Mouse (Mus musculus) forebrain, embryonic 12.5 days (tissue): ENCODE results near the gene Mov10l1. TPM values are rescaled to one million over a fixed set of nuclear protein-coding genes. Genes with fewer than 3 reads are reported as not detected.

Source experiments
- ATAC-seq: fragments of 200-750 bp; cut with Nextera tagmentation; 2 replicates; pipeline ENCODE4 v1.8.0; 2017; ENCODE audit warnings: moderate TSS enrichment; ENCODE audit not compliant: low FRiP score
- H3K27ac ChIP-seq: fragments of 300-500 bp; sonication (generic); 2 replicates; pipeline ENCODE4 v1.5.1; 2016; ENCODE audit warnings: mild to moderate bottlenecking
- H3K27me3 ChIP-seq: fragments of 300-500 bp; sonication (generic); 2 replicates; pipeline ENCODE4 v1.6.1; 2016; ENCODE audit warnings: mild to moderate bottlenecking
- H3K36me3 ChIP-seq: fragments of 300-500 bp; sonication (generic); replicated peaks from 2 replicates; pipeline ENCODE4 v1.6.1; 2016; ENCODE audit warnings: mild to moderate bottlenecking
- H3K4me1 ChIP-seq: fragments of 300-500 bp; sonication (generic); 2 replicates; pipeline ENCODE4 v1.6.1; 2016
- H3K4me2 ChIP-seq: fragments of 300-500 bp; sonication (generic); 2 replicates; pipeline ENCODE4 v1.6.1; 2016; ENCODE audit warnings: mild to moderate bottlenecking, moderate library complexity
- H3K4me3 ChIP-seq: fragments of 300-500 bp; sonication (generic); replicated peaks from 2 replicates; pipeline ENCODE4 v1.5.1; 2016; ENCODE audit warnings: mild to moderate bottlenecking
- H3K9ac ChIP-seq: fragments of 300-500 bp; sonication (generic); 2 replicates; pipeline ENCODE4 v1.6.1; 2016; ENCODE audit warnings: mild to moderate bottlenecking
- H3K9me3 ChIP-seq: fragments of 300-500 bp; sonication (generic); 2 replicates; pipeline ENCODE4 v1.6.1; 2016
- WGBS: fragments of 180-500 bp; shearing (Covaris S2); methylation state at CpG from one replicate; pipeline ENCODE4 v1.1.7; 2016; 5-methylcytosine and 5-hydroxymethylcytosine counted together
- polyA plus RNA-seq: library from polyadenylated mRNA; unstranded; fragments of >200 nt; fragmentation: Nextera tagmentation; extraction: Ambion mirVana; gene quantifications from 2 replicates; pipeline ENCODE4 v1.2.1, GENCODE M21; 2016

Gene Mov10l1
- polyA plus RNA-seq: not detected in 2 replicates

DNA sequence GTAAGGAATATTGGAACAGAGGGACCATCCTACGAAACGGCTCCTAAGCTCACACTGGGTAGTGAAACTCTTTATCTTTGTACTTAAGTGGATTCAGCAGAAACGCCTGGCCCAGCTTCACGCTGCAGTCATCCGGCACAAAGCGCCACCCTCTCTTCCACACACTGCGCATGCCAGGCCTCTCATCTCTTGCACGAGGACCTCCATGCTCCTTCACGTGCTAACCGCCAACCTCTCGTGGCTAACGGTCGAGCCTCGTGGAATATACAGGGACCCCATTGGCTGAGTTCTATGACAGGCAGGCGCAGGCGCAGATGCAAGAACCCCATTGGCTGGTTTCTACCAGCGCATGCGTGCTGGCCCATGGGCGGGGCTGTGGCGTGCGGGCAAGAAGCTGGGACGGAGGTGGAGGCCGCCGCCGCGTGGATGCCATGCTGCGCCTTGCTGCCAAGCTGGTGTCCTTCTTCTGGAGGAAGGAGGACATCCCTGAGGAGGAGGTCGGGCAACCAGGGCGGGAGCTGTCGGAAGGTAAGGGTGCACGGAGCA lies at the start of gene Mov10l1:
Gene Mov10l1, plus strand, starts transcription at position 376 of the 546 bp plus-strand sequence.
- Histone ChIP-seq H3K27me3 (no peaks in the 10 kb centered on the region), H3K9me3 (no peaks in the 10 kb centered on the region; the same call in 1 of the 2 replicates), H3K36me3 (no peaks in the 10 kb centered on the region), H3K27ac (no peak within 1 kb of the TSS), H3K4me2 (no peak within 1 kb of the TSS), H3K4me3 (no peak within 1 kb of the TSS), H3K4me1 (peaks cover 18% of the 10 kb centered on the region), H3K9ac (no peak within 1 kb of the TSS)
- no peak for ATAC-seq
- WGBS: 95% methylated on average over 31 of the region's 31 CpGs

DNA sequence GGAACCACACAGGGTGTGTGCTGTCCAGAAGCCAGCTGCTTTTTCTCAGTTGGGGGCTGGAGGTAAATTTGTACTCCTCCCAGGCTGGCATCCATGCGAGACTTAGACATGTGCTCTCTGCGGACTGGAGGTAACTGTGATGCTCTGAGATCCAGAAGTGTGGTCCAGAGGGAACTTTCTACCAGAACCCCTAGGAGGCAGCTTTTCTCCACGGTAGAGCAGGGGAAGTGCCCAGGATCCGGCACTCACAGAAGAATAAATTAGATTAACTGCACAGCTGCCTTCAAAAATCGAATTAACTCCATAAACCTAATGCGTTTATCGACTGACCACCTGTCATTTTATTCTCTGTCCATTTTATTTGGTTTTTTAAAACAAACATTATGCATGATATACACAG lies 48.6 kb upstream of the Mov10l1 start:
- 69% methylated on average over 7 of the region's 7 CpGs for WGBS
- no peaks in the 10 kb centered on the region for H3K4me1 ChIP-seq
- no peaks in the 10 kb centered on the region for H3K36me3 ChIP-seq

DNA sequence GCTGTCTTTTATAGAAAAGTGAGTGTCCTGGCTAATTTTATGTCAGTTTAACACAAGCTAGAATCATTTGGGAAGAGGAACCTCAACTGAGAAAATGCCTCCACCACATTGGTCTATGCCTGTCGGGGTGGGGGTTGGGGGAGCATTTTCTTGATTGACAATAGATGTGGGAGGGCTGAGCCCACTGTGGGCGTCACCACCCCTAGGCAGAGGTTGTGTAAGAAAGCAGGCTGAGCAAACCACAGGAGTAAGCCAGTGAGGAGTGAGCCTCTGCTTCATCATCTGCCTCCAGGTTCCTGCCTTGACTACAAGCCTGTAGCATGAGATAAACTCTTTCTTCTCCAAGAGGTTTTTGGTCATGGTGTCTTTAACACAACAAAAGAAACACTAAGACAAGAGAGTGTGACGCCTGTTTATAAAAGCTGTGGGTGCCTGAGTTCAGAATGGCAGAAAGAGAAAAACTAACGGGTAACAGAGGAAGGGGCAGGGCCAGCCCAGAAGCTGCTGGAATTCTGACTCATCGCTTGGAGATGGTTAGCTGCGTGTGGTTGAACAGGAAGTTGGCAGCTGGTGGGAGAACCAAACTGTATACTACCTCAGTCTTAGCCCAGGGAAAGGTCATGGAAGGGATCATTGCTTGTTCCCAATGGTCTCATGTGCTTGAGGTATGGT lies 46.0 kb upstream of the Mov10l1 start:
- Histone ChIP-seq H3K27ac (no peak overlapping the region), H3K4me1 (no peaks in the 10 kb centered on the region), H3K9ac (no peak overlapping the region), H3K4me2 (no peak overlapping the region), H3K27me3 (no peaks in the 10 kb centered on the region), H3K4me3 (no peak overlapping the region), H3K9me3 (no peaks in the 10 kb centered on the region), H3K36me3 (no peaks in the 10 kb centered on the region)
- ATAC-seq: no peak
- WGBS: 73% methylated on average over 6 of the region's 6 CpGs

More for the DNA sequence above, 48.6 kb upstream of the Mov10l1 start:
- H3K4me3 ChIP-seq: no peak overlapping the region
- H3K4me2 ChIP-seq: no peak overlapping the region
- no peaks in the 10 kb centered on the region for H3K9me3 ChIP-seq
- ATAC-seq: no peak
- H3K27ac ChIP-seq: no peak overlapping the region
- no peaks in the 10 kb centered on the region for H3K27me3 ChIP-seq
- no peak overlapping the region for H3K9ac ChIP-seq

DNA sequence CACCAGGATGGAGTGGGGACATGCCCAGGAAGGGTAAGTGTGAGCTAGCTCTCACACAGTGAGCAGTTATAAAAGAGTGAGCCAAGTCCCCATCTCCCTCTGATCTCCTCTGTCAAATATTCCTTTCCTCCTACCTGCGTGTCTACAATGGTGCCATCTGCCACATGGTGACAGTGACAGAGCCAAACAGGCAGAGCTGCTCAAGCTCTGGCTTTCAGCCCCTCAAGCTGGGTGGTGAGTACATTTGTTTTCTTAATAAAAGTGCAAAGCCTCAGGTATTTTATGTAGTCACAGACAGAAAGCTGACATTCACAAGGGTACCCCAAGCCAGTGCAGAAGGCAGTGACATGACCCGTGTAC lies 45.4 kb upstream of the Mov10l1 start:
- H3K27me3 ChIP-seq: no peaks in the 10 kb centered on the region
- H3K27ac ChIP-seq: no peak overlapping the region
- H3K36me3 ChIP-seq: no peaks in the 10 kb centered on the region
- 85% methylated on average over 2 of the region's 2 CpGs for WGBS
- H3K4me2 ChIP-seq: no peak overlapping the region
- H3K4me3 ChIP-seq: no peak overlapping the region
- no peak overlapping the region for H3K9ac ChIP-seq
- no peaks in the 10 kb centered on the region for H3K4me1 ChIP-seq
- no peak for ATAC-seq
- H3K9me3 ChIP-seq: no peaks in the 10 kb centered on the region

DNA sequence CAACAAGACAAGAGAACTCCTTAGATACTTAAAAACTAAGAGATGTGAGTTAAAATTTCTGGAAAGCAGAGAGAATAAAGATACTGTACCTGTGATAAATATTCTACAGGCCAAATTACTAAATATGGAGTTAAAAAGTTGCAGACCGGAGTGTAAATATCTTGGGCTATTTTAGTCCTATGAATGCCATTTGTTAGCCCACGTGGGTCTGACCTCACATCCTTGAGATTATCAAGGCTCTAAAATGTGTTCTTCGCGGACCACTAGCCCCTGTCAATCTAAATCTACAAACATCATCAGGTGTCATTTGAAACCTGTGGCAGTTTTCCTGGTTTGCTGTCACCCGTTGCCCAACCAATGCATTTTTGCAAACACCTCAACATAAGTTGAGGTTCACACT lies 39.9 kb upstream of the Mov10l1 start:
- Histone ChIP-seq H3K9ac (no peak overlapping the region), H3K27me3 (no peaks in the 10 kb centered on the region), H3K4me2 (no peak overlapping the region), H3K9me3 (no peaks in the 10 kb centered on the region), H3K36me3 (no peaks in the 10 kb centered on the region), H3K4me3 (no peak overlapping the region), H3K4me1 (no peaks in the 10 kb centered on the region), H3K27ac (no peak overlapping the region)
- no peak for ATAC-seq
- 82% methylated on average over 5 of the region's 5 CpGs for WGBS

DNA sequence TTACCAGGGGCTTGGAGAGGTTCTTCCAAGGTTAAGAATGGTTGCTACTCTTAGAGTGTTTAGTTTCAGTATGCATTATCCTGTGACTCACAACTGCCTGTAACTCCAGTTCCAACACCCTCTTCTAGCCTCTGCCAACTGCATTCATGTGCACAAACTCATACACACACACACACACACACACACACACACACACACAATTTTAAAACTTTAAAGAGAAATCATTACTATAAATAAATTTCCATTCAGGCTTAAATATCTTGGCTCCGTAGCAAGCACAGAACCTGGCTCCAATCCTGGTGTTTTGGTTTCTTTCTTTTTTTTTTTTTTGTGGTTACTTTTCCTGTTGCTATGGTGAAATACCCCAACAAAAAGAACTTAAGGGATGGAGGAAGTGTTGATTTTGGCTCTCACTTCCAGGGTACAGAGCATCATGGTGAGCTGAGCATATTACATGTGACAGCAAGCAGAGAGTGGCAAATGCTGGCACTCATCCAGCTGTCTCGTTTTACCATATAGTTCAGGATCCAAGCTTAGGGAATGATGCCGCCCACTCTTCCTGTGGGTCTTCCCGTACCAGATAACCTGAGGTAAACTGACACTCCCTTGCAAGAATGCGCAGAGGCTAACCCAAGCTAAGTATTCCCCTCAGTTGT lies 38.7 kb upstream of the Mov10l1 start:
- Histone ChIP-seq H3K9ac (no peak overlapping the region), H3K4me1 (no peaks in the 10 kb centered on the region), H3K36me3 (no peaks in the 10 kb centered on the region), H3K27me3 (no peaks in the 10 kb centered on the region), H3K4me2 (no peak overlapping the region), H3K4me3 (no peak overlapping the region), H3K27ac (no peak overlapping the region), H3K9me3 (no peaks in the 10 kb centered on the region)
- ATAC-seq: no peak
- 85% methylated on average over 5 of the region's 5 CpGs for WGBS

DNA sequence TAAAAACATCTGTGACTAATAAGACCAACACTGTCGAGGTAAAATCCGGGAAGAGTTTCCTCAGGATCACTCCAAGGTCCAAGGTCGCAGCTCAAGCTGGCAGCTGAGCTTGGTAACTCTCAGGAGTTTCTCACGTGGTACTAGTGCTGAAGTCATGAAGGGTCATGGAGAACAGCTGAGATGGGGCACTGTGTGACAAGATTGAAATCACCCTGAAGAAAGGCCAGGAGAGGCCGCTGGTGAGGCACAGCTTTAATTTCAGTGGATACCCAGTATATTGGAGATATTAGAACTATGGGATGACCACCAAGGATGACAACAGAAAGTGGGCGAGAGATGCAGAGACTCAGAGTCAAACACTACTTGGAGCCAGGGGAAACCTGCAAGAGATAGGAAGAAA lies 35.9 kb upstream of the Mov10l1 start:
- no peak overlapping the region for H3K9ac ChIP-seq
- no peak for ATAC-seq
- no peaks in the 10 kb centered on the region for H3K36me3 ChIP-seq
- 63% methylated on average over 6 of the region's 6 CpGs for WGBS
- H3K9me3 ChIP-seq: no peaks in the 10 kb centered on the region
- no peaks in the 10 kb centered on the region for H3K4me1 ChIP-seq
- H3K27me3 ChIP-seq: no peaks in the 10 kb centered on the region
- no peak overlapping the region for H3K4me3 ChIP-seq
- H3K27ac ChIP-seq: no peak overlapping the region
- H3K4me2 ChIP-seq: no peak overlapping the region

DNA sequence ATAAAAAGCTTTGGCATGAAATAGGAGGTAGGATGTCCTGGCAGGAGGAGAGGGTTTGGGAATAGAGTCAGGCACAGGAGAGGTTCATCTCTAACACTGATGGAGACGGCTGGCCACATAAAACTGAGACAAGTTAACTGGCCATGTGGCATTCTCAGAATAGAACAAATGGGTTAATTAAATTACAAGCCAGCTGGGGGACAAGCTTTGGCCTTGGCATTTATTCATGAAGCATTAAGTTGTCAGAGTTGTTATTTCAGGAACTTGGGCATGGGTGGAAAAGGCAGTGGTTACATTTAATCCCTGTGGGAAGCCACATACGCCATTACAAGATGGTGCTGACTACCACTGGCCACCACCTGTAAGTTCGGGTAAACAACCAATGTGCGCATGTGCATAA lies 31.5 kb upstream of the Mov10l1 start:
- Histone ChIP-seq H3K9ac (no peak overlapping the region), H3K4me1 (peaks cover 10% of the 10 kb centered on the region), H3K27me3 (peaks cover 32% of the 10 kb centered on the region), H3K9me3 (no peaks in the 10 kb centered on the region), H3K27ac (no peak overlapping the region), H3K4me3 (no peak overlapping the region), H3K4me2 (no peak overlapping the region), H3K36me3 (0 out of 2 replicates have a peak, but pooled peaks cover under 1% of the 10 kb centered on the region)
- no peak for ATAC-seq
- 87% methylated on average over 4 of the region's 4 CpGs for WGBS

DNA sequence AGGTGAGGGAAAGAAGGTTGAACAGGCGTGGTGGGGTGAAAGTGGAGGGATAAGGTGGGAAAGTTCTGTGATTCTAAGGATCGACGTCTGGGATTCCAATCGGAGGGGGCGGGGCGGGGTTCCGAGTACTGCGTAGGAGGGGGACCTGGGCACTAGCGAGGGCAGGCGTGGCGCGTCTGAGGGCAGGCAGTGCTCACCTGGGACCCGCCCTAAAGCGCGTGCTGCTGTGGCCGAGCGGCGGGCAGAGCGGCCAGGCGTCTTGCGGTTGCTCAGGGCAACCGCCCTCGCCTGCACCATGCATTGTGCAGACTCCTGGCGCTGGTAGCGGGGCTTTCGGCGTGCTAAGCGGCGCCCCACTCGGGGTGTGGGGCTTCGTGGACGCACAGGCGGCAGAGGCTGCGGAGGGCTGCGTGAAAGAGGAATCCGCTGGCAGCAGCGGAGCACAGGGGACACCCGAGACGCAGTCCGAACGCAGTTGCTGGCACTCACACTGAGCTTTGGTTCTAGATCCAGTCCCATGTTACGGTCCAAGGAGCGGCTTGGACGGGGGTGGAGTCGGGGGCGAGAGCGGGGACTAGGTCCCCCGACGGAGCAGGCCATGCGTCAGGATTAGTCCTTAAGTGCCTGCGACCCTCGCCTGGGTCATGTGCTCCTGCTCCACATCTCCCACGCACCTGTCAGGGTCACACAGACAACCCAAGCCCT lies 28.2 kb upstream of the Mov10l1 start, which contains the start of gene Ttll8:
Gene Ttll8, minus strand, starts transcription at position 51 of the 705 bp plus-strand sequence.
- peak; percentile 68 for ATAC-seq
- H3K27ac ChIP-seq: no peak within 1 kb of the TSS

DNA sequence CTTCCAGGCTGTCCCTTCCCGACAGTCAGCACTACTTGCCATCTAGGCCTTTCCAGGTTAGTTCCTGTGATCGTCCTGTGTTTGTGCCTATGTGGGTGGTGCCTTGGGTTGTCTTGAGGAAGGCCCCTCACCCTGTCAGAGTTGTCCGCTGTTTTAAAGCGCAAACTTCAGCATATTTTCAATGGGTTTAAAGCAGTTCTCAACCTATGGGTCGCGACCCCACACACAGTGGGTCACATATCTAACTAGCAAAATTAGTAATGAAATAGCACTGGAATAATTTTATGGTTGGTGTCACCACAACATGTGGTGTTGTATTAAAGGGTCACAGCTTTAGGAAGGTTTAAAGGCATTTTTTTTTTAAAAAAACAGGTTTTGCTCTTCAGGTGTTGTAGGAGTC lies 27.4 kb upstream of the Mov10l1 start:
- no peaks in the 10 kb centered on the region for H3K9me3 ChIP-seq
- H3K4me3 ChIP-seq: no peak overlapping the region
- 78% methylated on average over 6 of the region's 6 CpGs for WGBS
- peaks cover 35% of the 10 kb centered on the region for H3K27me3 ChIP-seq
- peaks cover 10% of the 10 kb centered on the region for H3K4me1 ChIP-seq
- no peak for ATAC-seq
- H3K4me2 ChIP-seq: no peak overlapping the region
- no peak overlapping the region for H3K27ac ChIP-seq
- H3K9ac ChIP-seq: no peak overlapping the region
- H3K36me3 ChIP-seq: 0 out of 2 replicates have a peak, but pooled peaks cover 2% of the 10 kb centered on the region

More for the DNA sequence above, 28.2 kb upstream of the Mov10l1 start, which contains the start of gene Ttll8:
- Histone ChIP-seq H3K27me3 (peaks cover 35% of the 10 kb centered on the region), H3K4me1 (peaks cover 10% of the 10 kb centered on the region), H3K4me3 (peak within 1 kb of the TSS; percentile 47), H3K36me3 (0 out of 2 replicates have a peak, but pooled peaks cover 2% of the 10 kb centered on the region), H3K4me2 (peak within 1 kb of the TSS; percentile 90), H3K9ac (peak within 1 kb of the TSS; percentile 61), H3K9me3 (no peaks in the 10 kb centered on the region)
- WGBS: 3% methylated on average over 53 of the region's 53 CpGs

DNA sequence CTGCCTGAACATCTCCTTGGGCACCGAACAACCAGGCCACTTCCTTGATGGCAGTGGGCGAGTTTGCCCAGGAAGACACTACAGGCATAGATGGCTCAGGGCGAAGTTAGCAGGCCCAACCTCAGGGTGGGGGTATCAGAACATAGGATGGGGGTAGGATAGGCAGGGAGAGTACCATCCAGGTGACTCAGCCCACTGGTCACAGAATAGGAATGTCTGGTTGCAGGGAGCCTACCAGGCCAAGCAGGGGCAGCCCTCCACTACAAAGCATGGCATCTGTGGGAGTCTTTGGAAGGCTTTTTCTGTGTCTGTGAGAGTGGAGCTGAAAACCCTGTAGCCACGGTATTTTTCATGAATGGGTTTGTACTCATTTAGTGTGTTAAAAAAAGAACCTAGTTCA lies 25.2 kb upstream of the Mov10l1 start:
- no peak for ATAC-seq
- 81% methylated on average over 4 of the region's 4 CpGs for WGBS
- Histone ChIP-seq H3K27ac (no peak overlapping the region), H3K9me3 (no peaks in the 10 kb centered on the region), H3K4me3 (no peak overlapping the region), H3K4me2 (no peak overlapping the region), H3K36me3 (0 out of 2 replicates have a peak, but pooled peaks cover 2% of the 10 kb centered on the region), H3K27me3 (peaks cover 35% of the 10 kb centered on the region), H3K4me1 (peaks cover 10% of the 10 kb centered on the region), H3K9ac (no peak overlapping the region)

DNA sequence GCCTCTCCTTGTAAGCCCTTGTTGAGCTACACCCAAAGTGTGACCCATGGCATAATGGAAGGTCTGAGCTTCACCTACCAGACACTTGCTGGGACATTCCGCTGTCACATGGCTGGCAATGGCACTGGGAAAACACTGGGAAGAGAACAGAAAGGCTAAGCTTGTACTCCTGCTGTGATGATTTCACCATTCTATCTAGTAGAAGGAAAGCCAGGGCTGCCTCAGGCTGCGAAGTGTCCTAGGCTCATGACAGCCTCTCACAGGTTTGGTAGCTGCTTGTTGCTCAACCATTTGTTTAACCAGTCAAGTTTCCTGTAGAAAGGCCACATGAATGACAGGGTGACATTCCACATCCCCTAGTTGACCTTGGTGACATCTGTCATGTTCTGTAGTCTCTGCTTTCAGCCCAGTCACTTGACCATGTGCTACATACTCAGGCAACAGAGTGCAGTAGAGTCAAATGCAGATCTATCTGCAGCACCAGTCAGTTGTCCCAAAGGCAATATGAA lies 18.6 kb upstream of the Mov10l1 start:
- Histone ChIP-seq H3K4me2 (no peak overlapping the region), H3K27ac (no peak overlapping the region), H3K9ac (no peak overlapping the region), H3K27me3 (no peaks in the 10 kb centered on the region), H3K36me3 (peaks cover 28% of the 10 kb centered on the region), H3K4me3 (no peak overlapping the region), H3K9me3 (no peaks in the 10 kb centered on the region), H3K4me1 (no peaks in the 10 kb centered on the region)
- no peak for ATAC-seq
- WGBS: 96% methylated on average over 2 of the region's 2 CpGs
